Mouse (Mus musculus): ENCODE results near the gene Dcakd. TPM values are rescaled to one million over a fixed set of nuclear protein-coding genes. Genes with fewer than 3 reads are reported as not detected.

Gene Dcakd
- polyA plus RNA-seq, 1 experiment from 2014 or later, result 170 TPM

DNA sequence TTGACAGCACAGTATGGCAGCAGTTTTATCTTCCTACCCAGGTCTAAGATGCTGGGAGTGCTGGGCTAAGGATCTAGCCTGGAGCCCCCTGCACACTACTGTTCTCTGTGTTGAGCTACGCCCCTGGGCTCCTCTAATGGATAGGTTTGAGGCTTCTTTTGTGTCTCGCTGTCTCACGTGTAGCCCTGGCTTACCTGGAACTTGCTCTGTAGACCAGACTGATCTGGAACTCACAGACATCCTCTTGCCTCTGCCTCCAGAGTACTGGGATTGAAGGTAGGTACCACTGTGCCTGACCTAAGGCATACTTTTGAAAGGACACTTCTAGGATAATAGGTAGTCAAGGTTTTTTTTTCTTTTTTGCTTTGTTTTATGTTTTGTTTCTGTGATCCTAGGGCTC lies 15.8 kb upstream of the Dcakd start:
- Histone ChIP-seq H3K4me1 (no peaks in the 10 kb centered on the region), H3K27me3 (no peaks in the 10 kb centered on the region), H3K4me2 (replicated peaks) (no peak overlapping the region), H3K4me3 (no peak overlapping the region), H3K36me3 (peaks cover 48% of the 10 kb centered on the region), H3K27ac (no peak overlapping the region), H3K9me3 (no peaks in the 10 kb centered on the region), H3K9ac (no peak overlapping the region)
- no peak for ATAC-seq (ENCODE audit: insufficient number of reproducible peaks, insufficient read depth, low FRiP score, low TSS enrichment)
- WGBS, result 92% methylated on average over 3 of the region's 3 CpGs

GRCm38 (mm10) chr11:103042828-103043227 lies 14.7 kb upstream of the Dcakd start:
- Histone ChIP-seq H3K4me2 (replicated peaks) (no peak overlapping the region), H3K9ac (no peak overlapping the region), H3K4me3 (no peak overlapping the region), H3K36me3 (peaks cover 58% of the 10 kb centered on the region), H3K27me3 (no peaks in the 10 kb centered on the region), H3K4me1 (no peaks in the 10 kb centered on the region), H3K9me3 (no peaks in the 10 kb centered on the region), H3K27ac (no peak overlapping the region)
- 79% methylated on average over 4 of the region's 4 CpGs for WGBS
- no peak for ATAC-seq (ENCODE audit: insufficient number of reproducible peaks, insufficient read depth, low FRiP score, low TSS enrichment)

DNA sequence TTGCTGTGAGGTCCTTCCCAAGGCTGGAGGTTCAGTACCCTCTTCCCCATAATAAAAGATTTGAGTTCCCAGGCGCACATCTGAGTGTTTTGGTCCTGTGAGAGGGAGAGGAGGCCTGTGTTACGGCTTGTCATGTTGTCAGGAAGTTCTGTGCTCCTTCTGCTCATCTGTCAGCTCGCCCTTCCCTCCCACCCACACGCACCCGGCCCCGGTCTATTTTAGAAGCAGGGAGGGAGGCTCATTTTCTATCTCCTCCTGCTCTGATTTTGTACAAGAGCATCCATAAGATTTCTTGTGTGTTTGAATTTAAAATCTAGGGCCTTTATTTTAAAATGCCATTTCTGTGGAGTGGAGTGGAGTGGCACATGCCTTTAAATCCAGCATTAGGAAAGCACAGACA lies 9.9 kb upstream of the Dcakd start:
- no peak overlapping the region for H3K27ac ChIP-seq
- WGBS, result 93% methylated on average over 6 of the region's 6 CpGs
- no peak for ATAC-seq (ENCODE audit: insufficient number of reproducible peaks, insufficient read depth, low FRiP score, low TSS enrichment)
- no peaks in the 10 kb centered on the region for H3K27me3 ChIP-seq
- no peak overlapping the region for H3K4me3 ChIP-seq
- H3K9ac ChIP-seq, result no peak overlapping the region
- peaks cover 15% of the 10 kb centered on the region for H3K36me3 ChIP-seq
- H3K4me2 ChIP-seq (replicated peaks), result no peak overlapping the region
- no peaks in the 10 kb centered on the region for H3K4me1 ChIP-seq
- H3K9me3 ChIP-seq, result no peaks in the 10 kb centered on the region

- 87% methylated on average over 8 of the region's 8 CpGs for WGBS
- no peaks in the 10 kb centered on the region for H3K27me3 ChIP-seq
- no peaks in the 10 kb centered on the region for H3K4me1 ChIP-seq
- H3K4me3 ChIP-seq, result no peak overlapping the region
- H3K9me3 ChIP-seq, result no peaks in the 10 kb centered on the region
- H3K27ac ChIP-seq, result no peak overlapping the region
- no peak overlapping the region for H3K9ac ChIP-seq
- H3K36me3 ChIP-seq, result peaks cover 12% of the 10 kb centered on the region; the same call in 1 of the 2 replicates
- no peak for ATAC-seq (ENCODE audit: insufficient number of reproducible peaks, insufficient read depth, low FRiP score, low TSS enrichment)
- H3K4me2 ChIP-seq (replicated peaks), result no peak overlapping the region
Measured at GRCm38 (mm10) chr11:103036881-103037465, 8.8 kb upstream of the Dcakd start.

DNA sequence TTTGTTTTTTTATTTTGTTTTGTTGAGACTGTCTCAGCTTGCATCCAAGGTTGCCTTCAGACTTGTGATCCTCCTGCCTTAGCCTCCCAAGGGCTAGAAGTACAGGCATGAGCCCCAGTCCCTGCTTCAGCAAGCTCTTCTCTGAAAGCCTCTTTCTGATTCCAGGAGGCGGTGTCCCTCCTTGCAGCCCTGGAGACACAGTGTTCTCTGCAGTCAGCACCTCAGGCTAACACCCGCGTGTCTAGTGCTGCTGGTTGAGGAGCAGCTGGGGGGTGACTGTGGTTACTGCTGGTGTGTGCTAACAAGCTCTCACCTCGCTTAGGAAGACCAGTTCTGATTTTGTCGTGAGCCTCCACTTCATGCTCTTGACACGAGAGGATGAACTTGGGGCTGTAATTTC lies 6.9 kb upstream of the Dcakd start:
- Histone ChIP-seq H3K9me3 (no peaks in the 10 kb centered on the region), H3K27me3 (no peaks in the 10 kb centered on the region), H3K27ac (no peak overlapping the region), H3K9ac (no peak overlapping the region), H3K4me3 (no peak overlapping the region), H3K36me3 (peaks cover 12% of the 10 kb centered on the region; the same call in 1 of the 2 replicates), H3K4me1 (0 out of 2 replicates have a peak, but pooled peaks cover 3% of the 10 kb centered on the region), H3K4me2 (replicated peaks) (no peak overlapping the region)
- no peak for ATAC-seq (ENCODE audit: insufficient number of reproducible peaks, insufficient read depth, low FRiP score, low TSS enrichment)
- WGBS, result 82% methylated on average over 6 of the region's 6 CpGs

GRCm38 (mm10) chr11:103033030-103033429 lies 4.9 kb upstream of the Dcakd start:
- H3K27me3 ChIP-seq, result no peaks in the 10 kb centered on the region
- 93% methylated on average over 3 of the region's 3 CpGs for WGBS
- H3K4me2 ChIP-seq (replicated peaks), result no peak overlapping the region
- H3K9me3 ChIP-seq, result no peaks in the 10 kb centered on the region
- H3K27ac ChIP-seq, result no peak overlapping the region
- ATAC-seq (ENCODE audit: insufficient number of reproducible peaks, insufficient read depth, low FRiP score, low TSS enrichment), result no peak
- H3K36me3 ChIP-seq, result 0 out of 2 replicates have a peak, but pooled peaks cover 1% of the 10 kb centered on the region
- no peak overlapping the region for H3K4me3 ChIP-seq
- H3K9ac ChIP-seq, result no peak overlapping the region
- H3K4me1 ChIP-seq, result peaks cover 11% of the 10 kb centered on the region

DNA sequence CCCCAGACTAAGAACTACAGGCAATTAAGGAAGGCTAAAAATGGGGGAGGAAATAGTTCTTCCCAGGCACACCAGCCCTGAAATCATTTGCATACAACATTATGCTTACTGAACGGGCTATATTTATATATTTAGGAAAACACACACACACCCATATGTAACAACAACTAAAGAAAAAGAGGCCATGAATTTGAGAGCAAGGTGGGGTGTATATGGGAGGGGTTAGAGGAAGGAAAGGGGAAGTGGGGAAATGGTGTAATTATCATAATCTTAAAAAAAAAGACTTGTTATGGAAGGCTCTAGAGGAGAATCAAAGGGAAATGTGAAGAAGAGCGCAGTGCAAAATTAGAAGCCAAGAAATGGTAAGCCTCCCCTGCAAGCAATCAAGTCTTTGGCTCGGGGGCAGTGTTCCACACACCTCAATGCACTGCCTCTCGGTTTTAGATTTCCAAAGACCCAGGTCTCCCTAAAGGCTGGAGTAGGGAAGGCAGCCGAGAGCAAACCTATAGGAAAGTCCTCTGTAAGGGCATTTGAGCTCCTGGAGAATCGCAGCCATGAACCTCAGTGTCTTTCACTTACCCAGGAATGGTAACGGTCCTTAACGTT lies 460 bp downstream of the Dcakd start:
- H3K4me1 ChIP-seq, result peaks cover 21% of the 10 kb centered on the region
- peak overlapping the region; percentile 53 for H3K4me3 ChIP-seq
- H3K9me3 ChIP-seq, result no peaks in the 10 kb centered on the region
- peak overlapping the region; percentile 61 for H3K4me2 ChIP-seq (replicated peaks)
- peak; percentile 43 for ATAC-seq (ENCODE audit: insufficient number of reproducible peaks, insufficient read depth, low FRiP score, low TSS enrichment)
- H3K27ac ChIP-seq, result peak overlapping the region; percentile 67
- H3K36me3 ChIP-seq, result peaks cover 4% of the 10 kb centered on the region; the same call in 1 of the 2 replicates
- no peaks in the 10 kb centered on the region for H3K27me3 ChIP-seq
- H3K9ac ChIP-seq, result peak overlapping the region; percentile 70
- 14% methylated on average over 8 of the region's 8 CpGs for WGBS

- Histone ChIP-seq H3K27ac (no peak overlapping the region), H3K9ac (no peak overlapping the region), H3K27me3 (no peaks in the 10 kb centered on the region), H3K36me3 (peaks cover 4% of the 10 kb centered on the region; the same call in 1 of the 2 replicates), H3K9me3 (no peaks in the 10 kb centered on the region), H3K4me2 (replicated peaks) (peak overlapping the region; percentile 61; the same call in 1 of the 2 replicates), H3K4me3 (no peak overlapping the region), H3K4me1 (peaks cover 21% of the 10 kb centered on the region)
- no peak for ATAC-seq (ENCODE audit: insufficient number of reproducible peaks, insufficient read depth, low FRiP score, low TSS enrichment)
- 90% methylated on average over 3 of the region's 3 CpGs for WGBS
Measured at GRCm38 (mm10) chr11:103026901-103027300, 1.2 kb downstream of the Dcakd start.

DNA sequence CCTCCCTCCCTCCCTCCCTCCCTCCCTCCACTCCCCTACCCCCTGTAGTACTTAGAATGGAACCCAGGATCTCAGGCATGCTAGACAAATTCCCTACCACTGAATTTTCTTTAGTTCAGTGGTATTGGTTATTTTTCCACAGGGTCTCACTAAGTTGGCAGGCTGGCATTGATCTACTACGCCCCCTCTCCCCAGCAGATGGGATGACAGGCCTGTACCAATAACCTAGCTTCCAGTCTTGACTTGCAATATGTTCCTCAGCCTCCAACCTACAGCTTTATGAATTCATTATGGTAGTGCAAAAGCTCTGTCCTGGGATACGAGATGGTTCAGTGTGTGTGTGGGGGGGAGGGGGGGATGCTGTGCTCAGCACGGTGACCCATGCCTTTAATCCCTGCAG lies 4.2 kb downstream of the Dcakd start:
- H3K4me3 ChIP-seq, result no peak overlapping the region
- H3K4me1 ChIP-seq, result peaks cover 10% of the 10 kb centered on the region; the same call in 1 of the 2 replicates
- no peaks in the 10 kb centered on the region for H3K9me3 ChIP-seq
- H3K27me3 ChIP-seq, result no peaks in the 10 kb centered on the region
- H3K4me2 ChIP-seq (replicated peaks), result no peak overlapping the region
- no peak overlapping the region for H3K27ac ChIP-seq
- no peak for ATAC-seq (ENCODE audit: insufficient number of reproducible peaks, insufficient read depth, low FRiP score, low TSS enrichment)
- H3K9ac ChIP-seq, result no peak overlapping the region
- 89% methylated on average over 3 of the region's 3 CpGs for WGBS
- H3K36me3 ChIP-seq, result peaks cover 4% of the 10 kb centered on the region; the same call in 1 of the 2 replicates

- Histone ChIP-seq H3K27me3 (no peaks in the 10 kb centered on the region), H3K4me3 (no peak overlapping the region), H3K9ac (no peak overlapping the region), H3K4me1 (peaks cover 2% of the 10 kb centered on the region), H3K4me2 (replicated peaks) (no peak overlapping the region), H3K9me3 (no peaks in the 10 kb centered on the region), H3K36me3 (peaks cover 4% of the 10 kb centered on the region; the same call in 1 of the 2 replicates), H3K27ac (no peak overlapping the region)
- no peak for ATAC-seq (ENCODE audit: insufficient number of reproducible peaks, insufficient read depth, low FRiP score, low TSS enrichment)
- WGBS, result 75% methylated on average over 3 of the region's 3 CpGs
Measured at GRCm38 (mm10) chr11:103020713-103021335, 7.3 kb downstream of the Dcakd start.

DNA sequence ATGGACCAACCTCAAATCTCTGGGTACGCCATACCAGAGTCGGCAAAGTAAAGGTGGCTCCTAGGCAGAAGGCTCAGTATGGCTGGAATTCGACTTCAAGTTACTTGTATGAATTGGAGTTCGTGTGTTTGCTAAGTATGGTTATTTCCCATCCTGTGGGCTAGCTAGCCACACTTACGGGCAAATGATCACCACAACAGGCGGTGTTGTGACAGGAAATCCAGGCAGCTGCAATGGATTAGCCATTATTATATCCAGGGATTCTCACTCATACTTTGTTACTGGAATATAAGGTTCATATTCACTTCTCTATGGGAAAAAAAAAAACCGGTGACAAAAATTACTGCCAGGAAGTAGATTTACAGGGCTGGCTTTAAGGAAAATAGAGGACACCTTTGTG lies 8.8 kb downstream of the Dcakd start:
- H3K27ac ChIP-seq, result no peak overlapping the region
- peaks cover 8% of the 10 kb centered on the region for H3K4me1 ChIP-seq
- 73% methylated on average over 7 of the region's 7 CpGs for WGBS
- no peak overlapping the region for H3K9ac ChIP-seq
- H3K9me3 ChIP-seq, result no peaks in the 10 kb centered on the region
- no peak overlapping the region for H3K4me2 ChIP-seq (replicated peaks)
- ATAC-seq (ENCODE audit: insufficient number of reproducible peaks, insufficient read depth, low FRiP score, low TSS enrichment), result no peak
- no peaks in the 10 kb centered on the region for H3K27me3 ChIP-seq
- no peak overlapping the region for H3K4me3 ChIP-seq
- no peaks in the 10 kb centered on the region; the same call in 1 of the 2 replicates for H3K36me3 ChIP-seq

DNA sequence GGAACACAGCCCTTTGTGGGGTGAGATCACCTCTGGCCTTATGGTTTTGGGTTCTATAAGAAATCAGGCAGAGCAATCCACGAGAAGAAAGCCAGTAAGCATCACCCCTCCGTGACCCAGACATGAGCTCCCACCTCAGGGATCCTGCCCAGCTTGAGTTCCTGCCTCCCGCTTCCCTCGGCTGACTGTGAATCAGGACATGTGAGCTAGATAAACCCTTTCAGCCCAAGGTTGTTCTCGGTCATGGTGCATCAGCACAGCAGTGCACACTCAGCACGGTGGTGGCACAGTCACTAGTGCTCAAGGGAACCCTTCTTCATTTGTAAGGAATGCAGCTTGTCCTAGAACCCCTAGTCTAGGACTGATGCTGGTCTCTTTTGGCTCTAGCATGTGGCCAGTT lies 9.3 kb downstream of the Dcakd start:
- Histone ChIP-seq H3K27me3 (no peaks in the 10 kb centered on the region), H3K27ac (no peak overlapping the region), H3K4me1 (peaks cover 8% of the 10 kb centered on the region), H3K4me2 (replicated peaks) (no peak overlapping the region), H3K36me3 (no peaks in the 10 kb centered on the region; the same call in 1 of the 2 replicates), H3K9ac (no peak overlapping the region), H3K9me3 (no peaks in the 10 kb centered on the region), H3K4me3 (no peak overlapping the region)
- no peak for ATAC-seq (ENCODE audit: insufficient number of reproducible peaks, insufficient read depth, low FRiP score, low TSS enrichment)
- WGBS, result 59% methylated on average over 6 of the region's 6 CpGs
